Mouse (Mus musculus) embryonic stem cell, embryonic (primary cell): ENCODE measurements around the gene Tom1l1.
"Not testable (repeated sequence)": the region's sequence is repeated elsewhere in the genome, so short reads cannot be mapped to it uniquely, and the experiment has no call there.

ENCODE experiments used
- CTCF ChIA-PET, 4 experiments: fragments of 300-600 bp in 2 of 4; fragments of 350-600 bp in 2 of 4; sonication (Branson Sonifier 250); formaldehyde crosslinking; loops; one replicate each; lab custom pipeline; 2022; ENCODE audit warnings: inconsistent platforms in 2 of 4; lab: Charles Lee
- POLR2A ChIA-PET, 4 experiments: fragments of 300-600 bp in 2 of 4; fragments of 350-600 bp in 2 of 4; sonication (Branson Sonifier 250); formaldehyde crosslinking; loops; one replicate each; lab custom pipeline; 2022; ENCODE audit warnings: antibody characterized with exemption in 4 of 4, inconsistent platforms in 1 of 4; lab: Charles Lee

Gene Tom1l1

DNA sequence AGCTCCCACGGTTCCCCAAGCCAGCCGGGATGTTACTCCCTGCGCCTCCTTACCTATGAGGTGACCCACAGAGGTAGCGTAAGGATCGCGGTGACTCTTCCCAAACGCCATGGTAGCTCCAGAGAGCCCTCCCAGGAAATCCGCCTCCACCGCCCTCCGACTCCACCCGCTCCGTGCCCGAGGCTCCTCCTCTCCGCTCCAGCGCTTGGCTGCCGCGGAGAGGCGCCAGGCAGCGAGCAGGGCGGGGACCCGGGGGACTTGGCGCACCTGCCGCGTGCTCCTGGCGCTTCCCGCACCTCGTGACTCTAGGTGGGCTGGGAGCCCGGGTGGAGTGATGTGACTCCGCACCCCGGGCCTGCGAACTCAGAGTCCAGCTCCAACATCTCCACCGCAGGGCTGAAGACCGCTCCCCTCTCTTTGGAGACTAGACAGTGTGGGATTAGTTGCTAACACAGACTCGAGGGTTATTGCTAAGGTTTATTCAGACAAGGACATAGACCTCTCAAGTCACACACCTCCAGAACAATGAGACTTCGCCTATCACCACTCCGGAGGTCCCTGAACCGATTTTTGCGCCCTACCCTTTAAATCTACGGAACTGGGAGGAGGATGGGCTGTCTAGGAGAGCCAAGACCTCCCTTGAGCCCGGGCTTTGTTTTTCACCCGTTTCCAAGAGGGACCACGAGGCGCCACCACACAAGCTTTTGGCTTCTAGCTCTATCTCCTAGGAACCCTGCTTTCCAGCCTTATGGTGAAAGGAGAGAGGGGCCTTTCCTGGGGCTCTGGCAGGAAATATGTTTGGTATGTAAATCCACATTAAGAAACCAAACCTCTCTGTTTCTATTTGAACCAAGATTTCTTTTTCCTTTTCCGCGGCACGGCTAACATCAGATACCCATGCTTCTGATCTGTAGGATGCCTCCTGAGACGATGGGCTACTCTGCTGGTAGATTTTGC, at the start of gene Tom1l1:
Gene Tom1l1 (minus strand): TSS at position 907 of the 957 bp plus-strand sequence.
- CTCF ChIA-PET = interaction anchor here (1.6 to 1.7 kb wide), 4 partner anchors 10 kb away, joined by 6 to 12 read pairs (median 10); no protein-coding TSS in a partner anchor
- POLR2A ChIA-PET = interaction anchor here in 3 of 4 experiments (0.5 to 2.6 kb wide), 12 partner anchors 10 to 707 kb away, joined by 3 to 11 read pairs (median 4); partner anchors contain the start of gene Mmd (in 1 of the 3)

DNA sequence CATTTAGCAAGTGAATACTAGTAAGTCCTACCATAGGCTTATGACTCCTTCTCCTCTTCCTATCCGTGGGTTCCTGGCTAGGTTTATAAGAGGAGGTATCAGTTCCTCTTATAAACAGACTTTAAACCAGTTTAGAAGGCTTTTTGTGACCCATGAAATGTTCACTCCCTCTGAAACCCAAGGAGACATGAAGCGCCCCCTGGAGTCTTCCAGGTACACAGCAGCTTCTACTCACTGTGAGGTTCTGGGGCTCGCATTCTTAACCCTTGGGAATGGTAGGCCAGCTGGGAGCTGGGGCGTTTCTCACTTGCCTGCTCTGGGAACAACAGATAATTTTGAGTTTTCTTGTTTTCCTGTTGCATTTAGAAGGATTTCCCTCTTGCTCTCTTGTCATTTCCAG, 45.4 kb upstream of the Tom1l1 start:
- POLR2A ChIA-PET = interaction anchor here in 1 of 4 experiments (0.6 kb wide), 1 partner anchor 744 kb away, joined by 3 read pairs; no protein-coding TSS in a partner anchor

DNA sequence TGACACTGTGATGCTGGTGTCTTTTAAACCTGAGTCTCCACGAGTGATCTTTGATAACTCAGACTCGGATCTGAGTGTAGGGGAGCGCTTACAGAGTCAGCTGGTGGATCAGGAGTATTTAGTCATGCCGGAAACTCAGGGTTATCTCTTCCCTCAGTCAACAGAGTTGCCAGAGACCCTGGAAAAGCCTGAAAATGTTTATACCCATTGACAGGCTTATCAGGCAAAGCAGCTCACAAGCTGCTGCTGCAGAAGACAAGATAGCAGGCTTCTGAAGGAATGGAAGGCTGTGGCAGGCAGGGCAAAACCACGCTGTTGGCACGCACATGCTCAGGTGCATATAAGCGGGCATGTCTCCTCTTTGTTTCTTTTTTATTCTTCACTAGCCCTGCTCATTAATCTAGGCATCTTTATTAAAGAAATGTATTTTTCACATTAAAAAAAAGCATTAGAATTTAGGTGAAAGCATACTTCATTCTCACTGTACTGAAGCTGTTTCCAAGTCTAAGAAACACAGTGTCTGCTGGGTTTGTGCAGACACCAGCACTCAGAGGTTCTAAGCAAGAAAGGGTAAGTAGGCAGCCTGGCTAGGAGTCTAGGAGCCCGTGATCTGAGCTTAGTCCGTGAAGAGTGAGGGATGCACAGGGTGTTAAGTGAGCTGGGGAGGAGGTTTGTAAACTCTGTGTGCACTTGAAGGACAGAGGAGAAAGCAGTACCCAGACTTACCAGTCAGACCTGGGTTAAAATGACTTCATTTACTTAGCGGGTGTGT, 39.4 kb upstream of the Tom1l1 start:
- ChIA-PET CTCF (no interaction called here), POLR2A (no interaction called here)

More for the DNA sequence above, 45.4 kb upstream of the Tom1l1 start:
- CTCF ChIA-PET = interaction anchor here in 1 of 4 experiments (0.9 kb wide), 1 partner anchor 36 kb away, joined by 3 read pairs; no protein-coding TSS in a partner anchor

DNA sequence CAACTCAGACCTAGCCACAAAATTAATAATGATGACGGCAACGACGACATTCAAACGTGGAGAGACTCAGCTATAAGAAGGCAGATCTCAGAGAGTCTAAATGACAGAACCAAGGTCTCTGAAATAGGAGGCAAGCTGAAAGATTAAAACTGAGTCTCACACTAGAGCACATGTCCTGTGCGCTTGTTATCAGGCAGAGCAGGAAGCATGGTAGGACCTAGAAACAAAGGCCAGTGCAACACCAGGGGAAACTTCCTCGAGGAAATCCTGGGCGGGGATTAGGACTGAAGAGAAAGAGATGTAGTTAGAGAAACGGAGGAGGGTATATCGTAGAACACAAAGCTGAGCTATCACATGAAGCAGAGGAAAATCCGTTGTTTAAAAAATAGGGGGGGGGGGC, 38.6 kb upstream of the Tom1l1 start:
- POLR2A ChIA-PET = interaction anchor here in 2 of 4 experiments (0.6 kb wide), 2 partner anchors 308 to 366 kb away, joined by 3 to 5 read pairs; no protein-coding TSS in a partner anchor
- CTCF ChIA-PET = interaction anchor here in 1 of 4 experiments (0.6 kb wide), 1 partner anchor 57 kb away, joined by 3 read pairs; no protein-coding TSS in a partner anchor

DNA sequence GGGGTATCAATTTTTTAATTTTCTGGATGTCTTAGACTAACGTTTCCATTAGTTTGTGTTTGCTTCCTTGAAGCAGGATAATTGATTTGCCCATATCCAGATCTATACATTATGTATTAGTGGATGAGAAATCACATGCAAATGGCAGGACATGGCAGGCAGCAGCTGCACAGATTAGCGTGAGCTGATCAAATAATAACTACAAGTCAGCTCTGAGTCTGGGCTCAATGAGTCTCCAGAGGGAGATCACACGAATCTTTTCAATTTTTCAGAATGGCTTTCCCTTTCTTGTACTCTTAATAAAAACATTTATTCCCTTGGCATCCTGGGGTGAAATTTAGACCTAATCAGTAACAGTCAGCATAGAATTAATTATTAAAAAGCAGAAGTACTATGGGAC, 34.1 kb upstream of the Tom1l1 start:
- CTCF ChIA-PET = no interaction called here
- POLR2A ChIA-PET = no interaction called here

DNA sequence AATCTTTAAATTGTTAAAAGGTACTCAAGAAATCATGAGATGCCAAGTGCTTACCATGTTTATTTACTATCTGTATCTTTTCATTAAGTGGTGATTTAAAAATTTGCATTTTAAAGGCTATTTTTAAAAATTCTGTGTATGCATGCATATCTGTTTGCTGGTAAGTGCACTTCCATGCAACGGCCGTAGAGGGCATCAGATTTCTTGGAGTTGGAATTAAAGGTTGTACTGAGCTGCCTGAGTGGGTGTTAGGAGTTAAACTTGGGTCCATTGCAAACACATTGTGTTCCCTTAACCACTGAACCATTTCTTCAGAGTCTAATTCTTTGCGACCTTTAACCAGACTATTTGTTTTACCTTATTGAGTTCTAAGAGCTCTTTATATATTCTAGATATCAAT, 29.6 kb upstream of the Tom1l1 start:
- CTCF ChIA-PET = interaction anchor here in 1 of 4 experiments (0.6 kb wide), 1 partner anchor 439 kb away, joined by 4 read pairs; no protein-coding TSS in a partner anchor
- POLR2A ChIA-PET = interaction anchor here in 1 of 4 experiments (0.6 kb wide), 1 partner anchor 118 kb away, joined by 3 read pairs; no protein-coding TSS in a partner anchor

DNA sequence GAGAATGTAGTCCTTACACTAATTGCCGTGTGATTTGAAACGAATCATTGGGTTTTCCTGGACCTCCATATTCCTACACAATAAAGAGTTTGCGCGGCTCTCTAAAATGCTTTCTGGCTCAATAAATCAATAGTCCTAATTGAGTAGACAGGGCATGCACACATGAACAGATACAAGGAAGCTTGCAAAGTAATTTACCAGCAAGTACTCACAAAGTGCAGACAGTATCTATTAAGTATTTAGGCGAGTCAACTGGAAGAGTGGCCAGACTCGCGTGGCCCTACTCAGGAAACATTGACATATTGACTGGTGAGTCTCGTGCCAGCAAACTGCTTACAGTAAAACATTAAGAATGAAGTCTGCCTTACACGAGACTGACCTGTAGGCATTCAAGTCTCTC, 23.4 kb upstream of the Tom1l1 start:
- POLR2A ChIA-PET = no interaction called here

DNA sequence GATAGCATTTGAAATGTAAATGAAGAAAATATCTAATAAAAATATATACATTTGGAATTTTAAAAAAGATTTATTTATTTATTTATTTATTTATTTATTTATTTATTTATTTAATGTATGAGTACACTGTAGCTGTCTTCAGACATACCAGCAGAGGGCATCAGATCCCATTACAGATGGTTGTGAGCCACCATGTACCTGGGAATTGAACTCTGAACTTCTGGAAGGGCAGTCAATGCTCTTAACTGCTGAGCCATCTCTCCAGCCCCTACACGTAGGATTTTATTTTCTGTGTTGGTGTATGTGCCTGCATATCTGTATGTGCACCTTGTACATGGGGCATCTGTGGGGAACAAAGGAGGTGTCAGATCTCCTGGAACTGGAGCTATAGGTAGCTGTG, 19.0 kb upstream of the Tom1l1 start:
- CTCF ChIA-PET = interaction anchor here in 2 of 4 experiments (1.0 to 1.5 kb wide), 3 partner anchors 10 kb away, joined by 4 to 5 read pairs (median 4); no protein-coding TSS in a partner anchor
- POLR2A ChIA-PET = not testable (repeated sequence)

More for the DNA sequence above, 23.4 kb upstream of the Tom1l1 start:
- CTCF ChIA-PET = no interaction called here

DNA sequence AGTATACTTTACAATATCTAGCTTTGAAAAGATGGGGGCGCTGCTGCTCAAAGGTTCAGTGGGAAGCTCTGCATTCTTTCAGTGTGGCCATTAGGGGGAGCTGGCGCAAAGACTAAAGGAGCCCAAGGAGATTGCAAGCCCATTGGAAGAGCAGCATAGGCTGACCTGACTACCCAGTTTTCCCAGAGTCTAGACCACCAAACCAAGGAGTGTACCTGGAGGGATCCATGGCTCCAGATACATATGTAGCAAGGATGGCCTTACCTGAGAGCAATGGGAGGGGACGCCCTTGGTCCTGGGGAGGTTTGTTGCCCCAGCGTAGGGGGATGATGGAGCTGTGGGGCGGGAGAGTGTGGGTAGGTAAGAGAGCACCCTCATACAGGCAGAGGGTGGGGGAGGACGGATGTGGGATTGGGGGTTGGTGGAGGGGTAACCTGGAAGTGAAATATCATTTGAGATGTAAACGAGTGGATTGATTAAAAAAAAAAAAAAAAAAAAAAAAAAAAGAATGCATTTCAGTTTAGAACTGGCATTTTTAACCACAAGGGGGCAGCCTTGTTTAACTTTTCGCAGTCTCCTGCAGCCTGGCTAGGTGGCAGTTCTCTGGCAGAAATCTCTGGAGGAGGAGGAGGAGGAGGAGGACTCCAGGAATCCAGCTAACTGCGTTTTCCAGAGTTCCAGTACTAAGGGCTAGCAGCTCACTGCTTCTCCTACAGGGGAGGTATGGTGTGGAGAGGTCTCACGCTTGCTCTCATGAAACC, 9.5 kb upstream of the Tom1l1 start:
- ChIA-PET CTCF (interaction anchor here (0.5 to 1.7 kb wide), 47 partner anchors 9 to 1597 kb away, joined by 3 to 12 read pairs (median 4); partner anchors contain the start of gene Tom1l1 (in 3 of the 4)), POLR2A (interaction anchor here in 2 of 4 experiments (0.7 to 1.6 kb wide), 3 partner anchors 10 to 26 kb away, joined by 3 to 11 read pairs (median 5); partner anchors contain the start of gene Tom1l1 (in 1 of the 2))

DNA sequence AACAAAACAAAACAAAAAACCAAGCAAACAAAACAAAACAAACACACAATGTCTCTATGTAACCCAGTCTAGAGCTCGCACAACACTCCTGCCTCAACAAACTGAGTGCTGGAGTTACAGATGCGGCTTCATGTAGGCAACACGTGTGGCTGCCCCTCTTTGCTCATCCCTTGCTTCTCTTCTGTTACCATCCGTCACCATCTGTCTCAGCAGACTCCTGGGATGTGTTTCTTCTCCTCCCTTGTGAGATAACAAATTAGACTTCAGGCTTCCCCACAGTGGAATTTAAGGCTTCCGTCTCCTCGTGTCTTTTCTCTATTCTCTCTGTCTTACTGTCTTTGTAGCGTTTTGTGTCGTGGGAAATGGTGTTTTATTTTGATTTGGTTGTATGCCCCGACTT, 7.6 kb upstream of the Tom1l1 start:
- ChIA-PET POLR2A (no interaction called here), CTCF (interaction anchor here in 1 of 4 experiments (0.6 kb wide), 1 partner anchor 14 kb away, joined by 4 read pairs; no protein-coding TSS in a partner anchor)

DNA sequence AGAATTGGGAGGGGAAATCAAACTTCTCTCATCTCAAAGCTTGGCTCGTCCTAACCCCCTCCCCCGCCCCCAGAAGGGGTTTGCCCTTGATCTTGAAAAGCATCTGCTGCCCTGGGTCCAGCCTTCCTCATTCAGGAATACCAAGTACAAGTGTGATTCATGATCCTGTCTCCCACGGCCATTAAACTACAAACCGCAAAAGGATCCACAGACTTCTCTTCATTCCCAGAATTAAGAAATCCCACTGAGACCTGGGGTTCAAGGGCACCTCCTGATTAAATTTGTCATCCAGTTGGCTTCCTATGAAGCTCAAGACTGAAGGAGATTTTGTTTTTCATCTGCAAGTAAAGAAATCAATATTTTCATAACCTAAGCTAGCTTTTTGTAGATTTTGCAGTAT, 6.0 kb upstream of the Tom1l1 start:
- ChIA-PET POLR2A (interaction anchor here in 1 of 4 experiments (0.7 kb wide), 1 partner anchor 503 kb away, joined by 5 read pairs; no protein-coding TSS in a partner anchor), CTCF (interaction anchor here in 1 of 4 experiments (0.6 kb wide), 1 partner anchor 338 kb away, joined by 3 read pairs; no protein-coding TSS in a partner anchor)

DNA sequence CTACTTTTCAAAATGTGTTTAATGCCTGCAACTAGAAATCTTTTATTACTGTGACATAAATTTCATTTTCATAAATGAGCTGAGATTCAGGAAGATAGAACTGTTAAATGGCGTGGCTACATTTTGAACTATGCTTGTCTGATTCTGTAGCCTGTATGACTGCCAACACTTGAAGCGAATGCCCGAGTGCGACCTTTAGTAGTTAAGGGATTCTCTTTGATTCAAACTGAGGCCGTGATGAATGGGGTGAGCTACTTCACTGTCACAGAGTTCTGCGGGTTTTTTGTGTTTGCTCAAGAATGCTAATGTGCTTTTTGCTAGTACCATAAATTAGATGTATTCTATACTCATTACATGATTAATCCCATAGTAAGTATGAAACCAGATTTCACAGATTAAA, 2.2 kb upstream of the Tom1l1 start:
- CTCF ChIA-PET = no interaction called here
- POLR2A ChIA-PET = no interaction called here

DNA sequence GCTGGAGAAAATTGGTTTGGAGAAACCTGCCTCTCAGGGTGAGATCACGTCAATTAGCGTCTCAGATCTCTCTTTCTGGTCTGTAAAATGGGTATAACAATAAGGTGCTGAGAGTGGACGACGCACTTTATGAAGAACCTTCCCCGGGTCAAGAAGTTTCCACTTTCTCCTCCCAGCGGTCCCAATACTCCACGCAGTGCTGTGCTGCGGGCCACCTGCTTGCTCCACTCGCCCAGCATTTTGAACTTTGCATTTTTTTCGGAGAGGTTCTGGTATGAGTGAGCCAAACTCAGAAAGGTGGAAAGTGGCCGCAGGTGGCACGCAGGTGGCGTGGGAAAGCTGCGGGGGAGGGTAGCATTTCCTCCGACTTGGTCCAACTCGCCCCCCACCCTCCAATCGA, 1.1 kb downstream of the Tom1l1 start:
- POLR2A ChIA-PET = interaction anchor here in 3 of 4 experiments (0.5 to 2.6 kb wide), 9 partner anchors 9 to 552 kb away, joined by 3 to 11 read pairs (median 4); partner anchors contain the start of gene Mmd (in 1 of the 3)
- CTCF ChIA-PET = interaction anchor here in 3 of 4 experiments (1.6 to 1.7 kb wide), 3 partner anchors 10 to 11 kb away, joined by 10 to 12 read pairs (median 11); no protein-coding TSS in a partner anchor

DNA sequence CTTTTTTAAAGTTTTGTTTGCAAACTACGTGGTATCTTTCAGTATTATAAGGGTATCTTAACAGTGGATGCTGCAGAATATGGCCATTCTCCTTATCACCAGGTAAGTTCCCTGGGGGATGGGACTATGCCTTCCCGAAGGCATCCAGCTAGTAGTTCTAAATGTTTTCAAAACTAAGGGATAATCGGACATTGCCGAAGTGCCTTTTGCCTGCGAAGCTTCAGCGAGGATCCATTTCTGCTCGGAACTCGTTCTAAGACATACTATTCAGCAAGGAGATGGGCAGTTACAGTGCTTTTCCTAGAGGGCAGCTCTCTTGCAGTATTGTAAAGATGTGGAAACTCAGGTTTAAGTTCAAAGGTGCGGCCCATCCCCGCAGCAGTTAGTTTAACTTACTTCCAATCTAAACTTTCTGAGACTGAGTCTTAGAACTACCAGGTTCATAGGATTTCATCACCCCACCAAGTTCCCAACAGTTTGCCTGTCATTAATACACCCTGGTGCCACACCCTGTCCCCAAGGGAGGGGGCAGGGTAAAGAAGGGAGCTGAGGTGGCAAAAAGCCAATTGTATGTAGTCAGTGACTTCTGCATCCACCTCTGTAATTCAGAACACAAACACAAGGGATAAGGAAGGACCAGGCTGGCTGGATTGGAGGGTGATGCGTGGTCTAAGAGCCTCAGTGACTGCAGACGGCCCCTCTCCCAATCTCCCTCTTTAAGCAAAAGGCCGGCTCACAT, 1.7 kb downstream of the Tom1l1 start:
- ChIA-PET CTCF (interaction anchor here in 1 of 4 experiments (1.7 kb wide), 1 partner anchor 11 kb away, joined by 10 read pairs; no protein-coding TSS in a partner anchor), POLR2A (interaction anchor here in 2 of 4 experiments (1.1 to 2.6 kb wide), 4 partner anchors 9 to 27 kb away, joined by 3 to 11 read pairs (median 4); no protein-coding TSS in a partner anchor)

DNA sequence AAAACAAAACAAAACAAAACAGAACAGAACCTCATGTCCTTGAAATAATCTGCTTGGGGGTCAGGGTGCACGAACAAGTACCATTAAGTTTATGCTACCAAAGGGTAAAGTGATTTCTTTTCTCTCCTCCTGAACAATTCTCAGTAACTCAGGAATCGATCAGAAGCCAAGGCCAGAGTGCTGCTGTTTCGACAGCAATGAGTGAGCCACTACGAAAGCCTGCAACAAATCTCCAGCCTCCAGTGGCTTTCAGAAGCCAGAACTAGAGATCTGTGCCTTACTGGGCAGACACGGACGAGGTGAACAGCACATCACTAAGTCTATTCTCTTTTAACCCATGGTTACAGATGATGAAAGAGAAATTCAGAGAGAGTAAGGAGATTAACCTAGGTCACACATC, 3.0 kb downstream of the Tom1l1 start:
- CTCF ChIA-PET = no interaction called here
- POLR2A ChIA-PET = no interaction called here

DNA sequence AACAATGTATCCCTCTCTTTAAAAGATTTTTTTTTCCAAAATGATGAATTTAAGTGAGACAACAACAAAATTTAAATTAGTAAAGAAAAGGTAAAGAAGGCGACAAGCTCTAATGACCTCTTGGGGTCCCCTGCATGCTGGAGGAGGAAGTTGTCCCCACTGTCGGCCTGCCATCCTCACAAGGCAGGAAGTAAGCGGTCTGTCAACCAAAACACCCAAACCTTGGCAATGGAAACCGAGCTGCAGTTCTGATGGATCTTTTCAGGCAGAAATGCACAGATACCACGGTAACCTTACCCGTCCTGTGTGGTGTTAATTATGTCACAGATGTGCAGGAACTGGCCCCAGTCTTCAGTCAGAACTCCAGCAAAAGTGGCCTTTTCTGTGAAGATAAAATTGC, 3.4 kb downstream of the Tom1l1 start:
- ChIA-PET CTCF (no interaction called here), POLR2A (no interaction called here)
